In the genomic region with DNA sequence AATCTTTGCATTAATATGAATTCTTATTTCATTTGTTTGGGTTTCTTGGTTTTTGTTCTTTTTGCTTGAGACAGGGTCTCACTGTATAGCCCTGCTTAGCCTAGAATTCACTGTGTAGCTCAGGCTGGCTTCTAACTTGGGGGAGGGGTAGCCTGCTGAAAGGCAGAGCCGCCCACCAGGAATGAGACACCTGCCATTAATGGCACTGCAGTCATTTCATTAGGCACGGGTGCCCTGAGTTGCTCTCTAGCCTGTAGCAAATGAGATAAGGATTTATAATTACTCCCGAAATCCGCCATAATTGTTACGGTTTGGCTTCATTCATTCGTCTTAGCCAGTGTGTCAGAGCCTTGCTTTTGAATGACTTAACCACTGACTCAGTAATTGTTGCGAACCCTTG, we compare ENCODE assay signal across 9 mouse cellular contexts. TPM values are rescaled to one million over a fixed set of nuclear protein-coding genes. Genes with fewer than 3 reads are reported as not detected.
DNase-seq lines count a peak whose midpoint lies in the region; ATAC-seq and TF ChIP-seq lines count a peak whose summit lies in the region.
"Had no signal": no experiment of that assay in that cellular context is flagged by ENCODE, and none has a peak within 500 bp of the region (broad histone marks: within the 10 kb centered on the region; RNA-seq: fewer than 3 reads in every experiment).

No protein-coding gene starts in this region.

- H3K9ac ChIP-seq in heart, embryonic 12.5 days, result no peak overlapping the region
- 0 out of 2 replicates have a peak overlapping the region, but pooled peaks have one; percentile 89 for H3K9ac ChIP-seq in ES-Bruce4 (ENCODE audit: low read depth, poor library complexity, severe bottlenecking)
- H3K9ac ChIP-seq in forebrain, embryonic 14.5 days (ENCODE audit: low read length), result peak overlapping the region; percentile 95
- H3K9ac ChIP-seq in liver, embryonic 16.5 days (ENCODE audit: low read depth, low read length), result peak overlapping the region; percentile 97

- no peak overlapping the region for H3K27ac ChIP-seq in heart, embryonic 12.5 days (ENCODE audit: poor library complexity, severe bottlenecking)
- no peak overlapping the region for H3K27ac ChIP-seq in ES-Bruce4 (ENCODE audit: insufficient read depth, low read length)
- H3K27ac ChIP-seq in forebrain, embryonic 14.5 days (ENCODE audit: low read depth, low read length), result no peak overlapping the region
- peak overlapping the region; percentile 9; the same call in 1 of the 2 replicates for H3K27ac ChIP-seq in liver, embryonic 16.5 days (ENCODE audit: low read length)

- H3K4me3 ChIP-seq in heart, embryonic 12.5 days, result peak overlapping the region; percentile 93
- H3K4me3 ChIP-seq in ES-Bruce4 (ENCODE audit: low read depth, low read length), result no peak overlapping the region
- H3K4me3 ChIP-seq in forebrain, embryonic 14.5 days (ENCODE audit: low read depth, low read length), result peak overlapping the region; percentile 100; the same call in 1 of the 2 replicates
- H3K4me3 ChIP-seq in liver, embryonic 16.5 days (ENCODE audit: low read depth, low read length), result peak overlapping the region; percentile 97

- no peaks in the 10 kb centered on the region for H3K36me3 ChIP-seq in heart, embryonic 12.5 days
- H3K36me3 ChIP-seq in ES-Bruce4 (ENCODE audit: control insufficient read depth, insufficient read depth, low read length, poor library complexity, severe bottlenecking), result no peaks in the 10 kb centered on the region
- H3K36me3 ChIP-seq in forebrain, embryonic 14.5 days (ENCODE audit: control insufficient read depth, insufficient read depth, low read length), result no peaks in the 10 kb centered on the region
- no peaks in the 10 kb centered on the region for H3K36me3 ChIP-seq in liver, embryonic 16.5 days (ENCODE audit: control insufficient read depth, insufficient read depth)

- TF ChIP-seq EP300 in ES-Bruce4 (IDR thresholded peaks at IDR 0.05; ENCODE audit: insufficient read depth, low read depth, low read length), result no peak

- WGBS in heart, embryonic 12.5 days, result 77% methylated on average over 7 of the region's 7 CpGs
- WGBS in forebrain, embryonic 14.5 days, result 45% methylated on average over 7 of the region's 7 CpGs
- 23% methylated on average over 7 of the region's 7 CpGs for WGBS in liver, embryonic 16.5 days (ENCODE audit: insufficient replicate concordance)

- H3K4me1 ChIP-seq in heart, embryonic 12.5 days (replicated peaks), result peaks cover 45% of the 10 kb centered on the region
- H3K4me1 ChIP-seq in ES-Bruce4 (ENCODE audit: control insufficient read depth, insufficient read depth, low read length), result no peaks in the 10 kb centered on the region
- peaks cover 17% of the 10 kb centered on the region for H3K4me1 ChIP-seq in forebrain, embryonic 14.5 days (ENCODE audit: control insufficient read depth, insufficient read depth, low read length)
- H3K4me1 ChIP-seq in liver, embryonic 16.5 days (ENCODE audit: control insufficient read depth, low read depth, low read length), result peaks cover 58% of the 10 kb centered on the region

- no peak for DNase-seq in heart, adult 9 months (ENCODE audit: low spot score in 2 of 2)
- DNase-seq in forebrain, embryonic 14.5 days (ENCODE audit: low spot score), result no peak
- DNase-seq in urinary bladder, postnatal 14 days (ENCODE audit: low spot score), result no peak
- no peak for DNase-seq in retina, postnatal 1 day
- no peak for DNase-seq in urinary bladder, postnatal 4 days (ENCODE audit: low spot score in 2 of 2)
- DNase-seq: cerebellum, postnatal 25 days had no signal

- H3K4me2 ChIP-seq in heart, embryonic 12.5 days, result peak overlapping the region; percentile 89
- peak overlapping the region; percentile 92 for H3K4me2 ChIP-seq in forebrain, embryonic 14.5 days (ENCODE audit: low read length)
- peak overlapping the region; percentile 78 for H3K4me2 ChIP-seq in liver, embryonic 16.5 days (ENCODE audit: low read depth, low read length)

- H3K9me3 ChIP-seq in heart, embryonic 12.5 days (replicated peaks), result no peaks in the 10 kb centered on the region
- H3K9me3 ChIP-seq in ES-Bruce4 (replicated peaks; ENCODE audit: control insufficient read depth, insufficient read depth, low read length, poor library complexity, severe bottlenecking), result no peaks in the 10 kb centered on the region
- H3K9me3 ChIP-seq in forebrain, embryonic 14.5 days (replicated peaks; ENCODE audit: control insufficient read depth, low read length), result no peaks in the 10 kb centered on the region
- H3K9me3 ChIP-seq in liver, embryonic 16.5 days (replicated peaks; ENCODE audit: control insufficient read depth, low read length), result no peaks in the 10 kb centered on the region

- TF ChIP-seq CTCF in ES-Bruce4 (IDR thresholded peaks at IDR 0.05; ENCODE audit: low read depth, low read length), result no peak

- no peaks in the 10 kb centered on the region for H3K27me3 ChIP-seq in heart, embryonic 12.5 days (replicated peaks)
- H3K27me3 ChIP-seq in ES-Bruce4 (ENCODE audit: control insufficient read depth, insufficient read depth, low read length, poor library complexity, severe bottlenecking), result no peaks in the 10 kb centered on the region
- H3K27me3 ChIP-seq in forebrain, embryonic 14.5 days (replicated peaks; ENCODE audit: control insufficient read depth, insufficient read depth, low read length), result no peaks in the 10 kb centered on the region
- no peaks in the 10 kb centered on the region for H3K27me3 ChIP-seq in liver, embryonic 16.5 days (ENCODE audit: control insufficient read depth, insufficient read depth, low read depth, low read length)

- no peak for ATAC-seq in heart, embryonic 12.5 days (ENCODE audit: insufficient number of reproducible peaks, low FRiP score)
- ATAC-seq in forebrain, embryonic 14.5 days, result no peak
- no peak for ATAC-seq in liver, embryonic 16.5 days (ENCODE audit: low read depth)

- TF ChIP-seq POLR2A in ES-Bruce4 (IDR thresholded peaks at IDR 0.05; ENCODE audit: insufficient read depth, low read length), result no peak

RNA-seq across cellular contexts. Expression of gene Git2, which starts 0.9 kb away (rescaled TPM):
- 33.6 and 36.4 TPM in 2 replicates for polyA plus RNA-seq in heart, embryonic 12.5 days (2016; fragmentation: Nextera tagmentation; extraction: Ambion mirVana)
- 42.0 and 43.6 TPM in 2 replicates for polyA plus RNA-seq in ES-Bruce4 (2011; ENCODE audit: insufficient read depth, insufficient read length, low read depth, missing spikeins)
- 29.1 and 36.3 TPM in 2 replicates for polyA plus RNA-seq in forebrain, embryonic 14.5 days (2014; fragmentation: Nextera tagmentation; extraction: Ambion mirVana)
- polyA plus RNA-seq in liver, embryonic 16.5 days (2015; fragmentation: Nextera tagmentation; extraction: Ambion mirVana), result 15.4 and 16.1 TPM in 2 replicates

RNA-seq across cellular contexts. Expression of gene Ankrd13a, which starts 1.7 kb away (rescaled TPM):
- 45.2 and 45.6 TPM in 2 replicates for polyA plus RNA-seq in heart, embryonic 12.5 days (2016; fragmentation: Nextera tagmentation; extraction: Ambion mirVana)
- polyA plus RNA-seq in ES-Bruce4 (2011; ENCODE audit: insufficient read depth, insufficient read length, low read depth, missing spikeins), result 70.6 and 71.8 TPM in 2 replicates
- polyA plus RNA-seq in forebrain, embryonic 14.5 days (2014; fragmentation: Nextera tagmentation; extraction: Ambion mirVana), result 25.8 and 32.3 TPM in 2 replicates
- polyA plus RNA-seq in liver, embryonic 16.5 days (2015; fragmentation: Nextera tagmentation; extraction: Ambion mirVana), result 10.0 and 11.8 TPM in 2 replicates

RNA-seq across cellular contexts. Expression of gene 1500011B03Rik, which starts 47.1 kb away (rescaled TPM):
- polyA plus RNA-seq in heart, embryonic 12.5 days (2016; fragmentation: Nextera tagmentation; extraction: Ambion mirVana), result 53.2 and 57.5 TPM in 2 replicates
- 36.3 and 40.7 TPM in 2 replicates for polyA plus RNA-seq in ES-Bruce4 (2011; ENCODE audit: insufficient read depth, insufficient read length, low read depth, missing spikeins)
- polyA plus RNA-seq in forebrain, embryonic 14.5 days (2014; fragmentation: Nextera tagmentation; extraction: Ambion mirVana), result 255 and 273 TPM in 2 replicates
- polyA plus RNA-seq in liver, embryonic 16.5 days (2015; fragmentation: Nextera tagmentation; extraction: Ambion mirVana), result 19.4 and 22.7 TPM in 2 replicates
